Comparison of ENCODE assay signal across 10 mouse cellular contexts in genomic region chr8:121871833-121872440, GRCm38 (mm10). TPM values are rescaled to one million over a fixed set of nuclear protein-coding genes. Genes with fewer than 3 reads are reported as not detected.
A peak's percentile ranks its signal among the peaks of the same experiment; 100 is the strongest.
DNase-seq lines count a peak whose midpoint lies in the region; ATAC-seq and TF ChIP-seq lines count a peak whose summit lies in the region.
"Had no signal": no experiment of that assay in that cellular context is flagged by ENCODE, and none has a peak within 500 bp of the region (broad histone marks: within the 10 kb centered on the region; RNA-seq: fewer than 3 reads in every experiment).

No protein-coding gene starts in this region.

- H3K27ac ChIP-seq in hindbrain, embryonic 14.5 days, result 0 out of 2 replicates have a peak overlapping the region, but pooled peaks have one; percentile 32
- H3K27ac ChIP-seq in hindbrain, embryonic 13.5 days, result no peak overlapping the region
- H3K27ac ChIP-seq in limb, embryonic 13.5 days, result peak overlapping the region; percentile 15; the same call in 1 of the 2 replicates

- no peak overlapping the region for H3K4me3 ChIP-seq in hindbrain, embryonic 14.5 days (replicated peaks; ENCODE audit: low read length)
- no peak overlapping the region for H3K4me3 ChIP-seq in hindbrain, embryonic 13.5 days
- H3K4me3 ChIP-seq in G1E (ENCODE audit: low read depth, low read length), result no peak overlapping the region
- H3K4me3 ChIP-seq in limb, embryonic 13.5 days, result no peak overlapping the region

- DNase-seq in hindbrain, embryonic 14.5 days (ENCODE audit: low spot score), result no peak
- DNase-seq in G1E (ENCODE audit: low spot score), result peak; percentile 42
- DNase-seq in adrenal gland, postnatal 25 days, result peak; percentile 35
- DNase-seq in spleen, postnatal 10 days (ENCODE audit: low spot score in 2 of 2), result no peak
- no peak for DNase-seq in layer of hippocampus, postnatal 25 days (ENCODE audit: extremely low spot score in 1 of 2, low spot score in 1 of 2)
- DNase-seq in testis, postnatal 14 days (ENCODE audit: low spot score), result no peak
- DNase-seq: cerebellum, postnatal 10 days; gastrocnemius, postnatal 14 days had no signal

- no peaks in the 10 kb centered on the region for H3K36me3 ChIP-seq in hindbrain, embryonic 14.5 days (replicated peaks; ENCODE audit: control insufficient read depth, insufficient read depth)
- no peaks in the 10 kb centered on the region for H3K36me3 ChIP-seq in hindbrain, embryonic 13.5 days
- peaks cover 1% of the 10 kb centered on the region for H3K36me3 ChIP-seq in G1E (replicated peaks)
- no peaks in the 10 kb centered on the region for H3K36me3 ChIP-seq in limb, embryonic 13.5 days

- H3K9ac ChIP-seq in hindbrain, embryonic 14.5 days, result no peak overlapping the region
- H3K9ac ChIP-seq in hindbrain, embryonic 13.5 days, result no peak overlapping the region
- peak overlapping the region; percentile 50 for H3K9ac ChIP-seq in limb, embryonic 13.5 days

- TF ChIP-seq CTCF in G1E (IDR thresholded peaks at IDR 0.05; ENCODE audit: low read depth, low read length), result no peak

- no peak overlapping the region for H3K4me2 ChIP-seq in hindbrain, embryonic 14.5 days (replicated peaks)
- no peak overlapping the region for H3K4me2 ChIP-seq in hindbrain, embryonic 13.5 days
- peak overlapping the region; percentile 36 for H3K4me2 ChIP-seq in limb, embryonic 13.5 days (replicated peaks)

- WGBS in hindbrain, embryonic 14.5 days, result 22% methylated on average over 10 of the region's 10 CpGs
- 30% methylated on average over 10 of the region's 10 CpGs for WGBS in hindbrain, embryonic 13.5 days
- WGBS in limb, embryonic 13.5 days, result 13% methylated on average over 10 of the region's 10 CpGs

- H3K27me3 ChIP-seq in hindbrain, embryonic 14.5 days (ENCODE audit: control insufficient read depth, insufficient read depth, low read length), result no peaks in the 10 kb centered on the region
- no peaks in the 10 kb centered on the region for H3K27me3 ChIP-seq in hindbrain, embryonic 13.5 days
- peaks cover 50% of the 10 kb centered on the region for H3K27me3 ChIP-seq in G1E (ENCODE audit: insufficient read depth, low read length)
- H3K27me3 ChIP-seq in limb, embryonic 13.5 days, result no peaks in the 10 kb centered on the region

- no peaks in the 10 kb centered on the region for H3K9me3 ChIP-seq in hindbrain, embryonic 14.5 days (ENCODE audit: control insufficient read depth, low read length)
- no peaks in the 10 kb centered on the region for H3K9me3 ChIP-seq in hindbrain, embryonic 13.5 days
- H3K9me3 ChIP-seq in G1E (replicated peaks), result no peaks in the 10 kb centered on the region
- no peaks in the 10 kb centered on the region for H3K9me3 ChIP-seq in limb, embryonic 13.5 days

- peaks cover 7% of the 10 kb centered on the region; the same call in 1 of the 2 replicates for H3K4me1 ChIP-seq in hindbrain, embryonic 14.5 days (replicated peaks; ENCODE audit: control insufficient read depth, insufficient read depth, low read length)
- peaks cover 16% of the 10 kb centered on the region for H3K4me1 ChIP-seq in hindbrain, embryonic 13.5 days (replicated peaks)
- peaks cover 26% of the 10 kb centered on the region for H3K4me1 ChIP-seq in G1E (ENCODE audit: insufficient read depth, low read depth, low read length)
- H3K4me1 ChIP-seq in limb, embryonic 13.5 days, result peaks cover 40% of the 10 kb centered on the region

- no peak for ATAC-seq in hindbrain, embryonic 14.5 days (ENCODE audit: low FRiP score)
- ATAC-seq in hindbrain, embryonic 13.5 days (ENCODE audit: low FRiP score), result no peak
- peak; percentile 19; the same call in 1 of the 2 replicates for ATAC-seq in G1E (ENCODE audit: extremely low read depth, insufficient number of reproducible peaks, low FRiP score, poor library complexity, severe bottlenecking)
- no peak; the same call in 1 of the 2 replicates for ATAC-seq in limb, embryonic 13.5 days (ENCODE audit: low FRiP score, low read depth)

RNA-seq across cellular contexts. Expression of gene Slc7a5, which starts 35.6 kb away (rescaled TPM):
- 57.3 and 65.0 TPM in 2 replicates for polyA plus RNA-seq in hindbrain, embryonic 14.5 days (2014; fragmentation: Nextera tagmentation; extraction: Ambion mirVana)
- 37.9 and 39.7 TPM in 2 replicates for polyA plus RNA-seq in hindbrain, embryonic 13.5 days (2015; fragmentation: Nextera tagmentation; extraction: Ambion mirVana)
- 88.8 and 141 TPM in 2 replicates for total RNA-seq in G1E (2014; fragmentation: Nextera tagmentation)
- total RNA-seq in G1E (2017), result 32.5 and 32.6 TPM in 2 replicates
- polyA plus RNA-seq in G1E (2012), result 92.9 and 127 TPM in 2 replicates
- 56.6 and 57.8 TPM in 2 replicates for total RNA-seq in adrenal gland, postnatal 25 days (2021)
- 14.2 TPM in 2 replicates for polyA plus RNA-seq in limb, embryonic 13.5 days (2015; fragmentation: Nextera tagmentation; extraction: Ambion mirVana)
- 10 to 100 TPM; 66.6 to 75.5 TPM for total RNA-seq in layer of hippocampus, postnatal 25 days (2021)

RNA-seq across cellular contexts. Expression of gene Klhdc4, which starts 42.6 kb away (rescaled TPM):
- polyA plus RNA-seq in hindbrain, embryonic 14.5 days (2014; fragmentation: Nextera tagmentation; extraction: Ambion mirVana), result 40.6 and 41.3 TPM in 2 replicates
- 43.5 and 47.4 TPM in 2 replicates for polyA plus RNA-seq in hindbrain, embryonic 13.5 days (2015; fragmentation: Nextera tagmentation; extraction: Ambion mirVana)
- total RNA-seq in G1E (2014; fragmentation: Nextera tagmentation) (9.1 and 12.3 TPM in 2 replicates), G1E (2017) (15.4 and 15.9 TPM in 2 replicates)
- polyA plus RNA-seq in G1E (2012), result 44.5 and 47.8 TPM in 2 replicates
- 29.1 and 30.5 TPM in 2 replicates for total RNA-seq in adrenal gland, postnatal 25 days (2021)
- polyA plus RNA-seq in limb, embryonic 13.5 days (2015; fragmentation: Nextera tagmentation; extraction: Ambion mirVana), result 40.9 and 41.3 TPM in 2 replicates
- 10 to 100 TPM; 24.2 to 31.2 TPM for total RNA-seq in layer of hippocampus, postnatal 25 days (2021)

Comparison
In these comparisons a context has a peak if more than half of its experiments do, and no peak if none do; other contexts are left out.
1. DNase-seq: peak in G1E (single experiment) and adrenal gland, postnatal 25 days (single experiment); none in hindbrain, embryonic 14.5 days (single experiment), spleen, postnatal 10 days (0 of 2), layer of hippocampus, postnatal 25 days (0 of 2) and testis, postnatal 14 days (single experiment).